Mouse (Mus musculus): Measurements from ENCODE around the gene Sec16a.

Gene Sec16a

GRCm38 (mm10) chr2:26486264-26486810 lies 41.3 kb upstream of the Sec16a start:
- Histone ChIP-seq H3K4me1 (replicated peaks; ENCODE audit: low read depth, low read length) (peaks cover 95% of the 10 kb centered on the region), H3K36me3 (ENCODE audit: insufficient read depth, low read length) (peaks cover 57% of the 10 kb centered on the region), H3K4me3 (replicated peaks; ENCODE audit: low read length) (peak overlapping the region; percentile 29; the same call in 1 of the 2 replicates), H3K27me3 (ENCODE audit: insufficient read depth, low read length) (no peaks in the 10 kb centered on the region), H3K9me3 (ENCODE audit: low read length) (no peaks in the 10 kb centered on the region)
- TF ChIP-seq NANOG (IDR thresholded peaks at IDR 0.05; ENCODE audit: borderline replicate concordance, low read length) (no peak), POU5F1 (IDR thresholded peaks at IDR 0.05; ENCODE audit: borderline replicate concordance, low read length) (no peak), CTCF (conservative IDR thresholded peaks at IDR 0.05; ENCODE audit: low read length) (no peak)

DNA sequence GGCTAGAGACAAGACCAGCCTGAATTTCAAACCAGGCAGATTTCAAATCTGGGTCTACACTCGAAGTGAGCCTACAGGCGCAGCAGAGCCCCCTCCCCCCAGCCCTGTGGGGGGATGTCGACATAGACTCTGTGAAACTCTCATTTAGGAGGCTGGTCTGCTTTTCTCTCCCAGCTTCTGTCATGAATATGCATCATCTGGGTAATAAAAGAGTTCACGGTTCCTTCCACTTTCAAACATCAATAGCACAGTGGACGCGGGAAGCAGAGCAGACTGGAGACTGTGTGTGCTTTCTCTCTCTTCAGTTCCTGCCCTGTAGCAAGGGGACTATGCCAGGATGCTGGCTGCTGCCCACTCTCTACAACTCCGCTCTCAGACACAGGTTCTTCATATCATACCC lies 40.7 kb upstream of the Sec16a start:
- H3K4me3 ChIP-seq (replicated peaks; ENCODE audit: low read length): peak overlapping the region; percentile 29; the same call in 1 of the 2 replicates
- TF ChIP-seq NANOG (IDR thresholded peaks at IDR 0.05; ENCODE audit: borderline replicate concordance, low read length) (no peak), POU5F1 (IDR thresholded peaks at IDR 0.05; ENCODE audit: borderline replicate concordance, low read length) (no peak), CTCF (conservative IDR thresholded peaks at IDR 0.05; ENCODE audit: low read length) (no peak)

DNA sequence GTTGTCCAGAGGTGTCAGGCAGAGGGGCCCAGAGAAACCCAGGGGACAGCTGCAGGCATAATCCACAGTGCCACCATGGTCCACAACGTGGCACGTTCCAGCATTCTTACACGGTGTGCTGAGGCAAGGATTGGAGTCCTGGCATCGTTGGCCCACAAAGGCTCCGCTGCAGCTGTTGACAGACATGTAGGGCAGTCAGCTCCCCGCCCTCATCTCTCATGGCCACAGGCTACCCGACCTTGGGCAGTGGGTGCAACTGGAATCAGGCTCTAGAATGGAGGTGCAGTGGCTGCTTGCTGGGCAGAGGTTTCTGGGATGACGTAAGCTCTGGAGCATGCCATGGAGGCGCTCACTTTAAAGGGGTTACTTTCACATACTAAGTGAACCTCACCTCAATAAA lies 40.3 kb upstream of the Sec16a start:
- H3K4me1 ChIP-seq (replicated peaks; ENCODE audit: low read depth, low read length): peaks cover 85% of the 10 kb centered on the region
- TF ChIP-seq POU5F1 (IDR thresholded peaks at IDR 0.05; ENCODE audit: borderline replicate concordance, low read length) (no peak), NANOG (IDR thresholded peaks at IDR 0.05; ENCODE audit: borderline replicate concordance, low read length) (no peak), CTCF (conservative IDR thresholded peaks at IDR 0.05; ENCODE audit: low read length) (no peak)
- H3K9me3 ChIP-seq (ENCODE audit: low read length): no peaks in the 10 kb centered on the region
- H3K36me3 ChIP-seq (ENCODE audit: insufficient read depth, low read length): peaks cover 66% of the 10 kb centered on the region
- H3K4me3 ChIP-seq (replicated peaks; ENCODE audit: low read length): no peak overlapping the region
- H3K27me3 ChIP-seq (ENCODE audit: insufficient read depth, low read length): no peaks in the 10 kb centered on the region

More for the DNA sequence above, 40.7 kb upstream of the Sec16a start:
- peaks cover 89% of the 10 kb centered on the region for H3K4me1 ChIP-seq (replicated peaks; ENCODE audit: low read depth, low read length)
- no peaks in the 10 kb centered on the region for H3K27me3 ChIP-seq (ENCODE audit: insufficient read depth, low read length)
- H3K9me3 ChIP-seq (ENCODE audit: low read length): no peaks in the 10 kb centered on the region
- H3K36me3 ChIP-seq (ENCODE audit: insufficient read depth, low read length): peaks cover 63% of the 10 kb centered on the region

- Histone ChIP-seq H3K4me3 (replicated peaks; ENCODE audit: low read length) (no peak overlapping the region), H3K9me3 (ENCODE audit: low read length) (no peaks in the 10 kb centered on the region), H3K27me3 (ENCODE audit: insufficient read depth, low read length) (no peaks in the 10 kb centered on the region), H3K4me1 (replicated peaks; ENCODE audit: low read depth, low read length) (peaks cover 74% of the 10 kb centered on the region), H3K36me3 (ENCODE audit: insufficient read depth, low read length) (peaks cover 75% of the 10 kb centered on the region)
- TF ChIP-seq CTCF (conservative IDR thresholded peaks at IDR 0.05; ENCODE audit: low read length) (no peak), POU5F1 (IDR thresholded peaks at IDR 0.05; ENCODE audit: borderline replicate concordance, low read length) (no peak), NANOG (IDR thresholded peaks at IDR 0.05; ENCODE audit: borderline replicate concordance, low read length) (no peak)
These were observed 39.2 kb upstream of the Sec16a start for GRCm38 (mm10) chr2:26484169-26484568.

DNA sequence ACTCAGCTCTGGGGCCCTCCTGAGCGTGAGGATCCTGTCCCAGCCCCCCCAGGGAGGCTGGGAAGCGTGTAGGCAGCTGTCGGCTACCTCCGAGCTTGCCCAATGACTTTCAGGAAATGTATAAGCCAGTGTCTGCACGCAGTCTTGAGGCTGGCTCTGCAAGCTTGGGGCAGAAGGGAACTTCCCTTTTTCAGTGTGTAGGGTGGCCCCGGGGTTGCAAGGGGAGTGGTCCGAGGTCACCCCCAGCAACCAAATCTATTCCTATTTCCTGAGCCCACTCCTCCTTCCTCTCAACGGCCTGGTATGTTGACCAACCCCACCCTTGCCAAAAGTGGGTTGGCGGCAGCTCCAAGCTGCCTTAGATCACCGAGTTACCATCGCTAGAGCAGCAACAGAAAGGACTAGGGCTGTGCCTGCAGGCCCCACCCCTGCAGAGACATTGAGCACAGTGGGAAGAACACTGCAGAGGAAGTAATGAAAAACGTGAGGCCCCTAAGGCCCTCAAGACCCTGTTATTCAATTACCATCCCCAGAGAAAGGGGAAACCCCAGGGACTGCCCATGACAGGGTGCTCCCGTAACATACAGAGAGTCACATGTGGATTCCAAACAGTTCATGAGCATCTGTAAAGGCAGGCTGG lies 38.3 kb upstream of the Sec16a start:
- Histone ChIP-seq H3K36me3 (ENCODE audit: insufficient read depth, low read length) (peaks cover 79% of the 10 kb centered on the region), H3K4me3 (replicated peaks; ENCODE audit: low read length) (no peak overlapping the region), H3K27me3 (ENCODE audit: insufficient read depth, low read length) (no peaks in the 10 kb centered on the region), H3K9me3 (ENCODE audit: low read length) (no peaks in the 10 kb centered on the region), H3K4me1 (replicated peaks; ENCODE audit: low read depth, low read length) (peaks cover 65% of the 10 kb centered on the region)
- no peak for TF ChIP-seq POU5F1 (IDR thresholded peaks at IDR 0.05; ENCODE audit: borderline replicate concordance, low read length)
- TF ChIP-seq NANOG (IDR thresholded peaks at IDR 0.05; ENCODE audit: borderline replicate concordance, low read length): no peak
- TF ChIP-seq CTCF (conservative IDR thresholded peaks at IDR 0.05; ENCODE audit: low read length): no peak

DNA sequence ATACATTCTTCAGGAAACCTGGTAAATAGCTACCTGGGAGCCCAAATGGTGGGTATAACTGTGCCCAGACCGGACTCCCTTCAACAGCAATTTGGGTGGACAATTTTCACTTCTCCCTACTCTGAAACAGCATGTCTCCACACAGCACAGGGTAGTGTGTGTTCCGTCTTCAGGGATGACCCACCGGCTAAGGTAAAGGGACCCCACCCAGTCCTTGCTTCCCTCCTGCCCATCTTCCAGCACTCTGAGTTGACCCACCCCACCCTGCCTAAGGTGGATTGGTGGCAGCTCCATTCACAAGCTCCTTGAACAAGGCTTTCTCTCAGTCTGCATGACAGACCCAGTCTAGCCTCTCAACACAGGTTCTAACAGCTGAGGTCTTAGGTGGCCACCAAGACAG lies 37.8 kb upstream of the Sec16a start:
- no peak overlapping the region for H3K4me3 ChIP-seq (replicated peaks; ENCODE audit: low read length)
- H3K27me3 ChIP-seq (ENCODE audit: insufficient read depth, low read length): no peaks in the 10 kb centered on the region
- peaks cover 79% of the 10 kb centered on the region for H3K36me3 ChIP-seq (ENCODE audit: insufficient read depth, low read length)
- TF ChIP-seq NANOG (IDR thresholded peaks at IDR 0.05; ENCODE audit: borderline replicate concordance, low read length): no peak
- no peak for TF ChIP-seq CTCF (conservative IDR thresholded peaks at IDR 0.05; ENCODE audit: low read length)
- no peak for TF ChIP-seq POU5F1 (IDR thresholded peaks at IDR 0.05; ENCODE audit: borderline replicate concordance, low read length)
- H3K4me1 ChIP-seq (replicated peaks; ENCODE audit: low read depth, low read length): peaks cover 60% of the 10 kb centered on the region
- H3K9me3 ChIP-seq (ENCODE audit: low read length): no peaks in the 10 kb centered on the region

DNA sequence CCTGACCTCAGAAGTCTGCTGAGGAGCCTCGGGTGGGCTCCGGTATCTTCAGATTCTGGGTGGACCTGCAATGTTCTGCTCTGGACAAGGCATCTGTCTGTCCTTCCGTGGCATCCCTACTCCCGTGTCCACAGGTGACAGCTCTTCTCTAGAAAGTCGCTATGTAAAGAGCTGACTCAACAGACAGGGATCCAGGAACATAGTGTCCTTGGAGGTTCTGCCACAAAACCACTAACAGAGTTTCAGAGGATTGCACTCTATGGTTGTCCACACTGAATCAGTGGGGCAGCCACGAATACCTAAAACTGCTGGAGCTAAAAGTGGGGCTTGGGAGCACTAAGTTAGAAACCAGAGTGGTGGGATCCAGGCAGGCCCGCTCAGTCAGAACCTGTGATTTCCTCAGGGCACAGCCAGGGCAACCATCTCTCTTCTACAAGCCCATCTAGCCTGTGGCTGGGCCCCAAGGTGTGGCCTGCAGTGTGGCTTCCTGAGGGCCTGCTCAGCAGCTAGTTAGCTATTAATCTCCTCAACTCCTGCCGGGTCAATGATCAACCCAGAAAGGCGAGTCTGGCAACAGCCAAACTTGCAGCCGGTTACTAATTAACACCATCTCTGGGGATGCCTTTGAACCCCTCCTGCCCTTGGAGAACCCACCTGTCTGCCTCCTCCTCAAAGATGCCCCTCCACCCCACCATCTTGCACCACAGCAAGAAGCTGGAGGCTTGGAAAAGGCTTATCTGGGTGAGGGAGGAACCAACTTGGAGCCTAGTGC lies 36.9 kb upstream of the Sec16a start:
- no peaks in the 10 kb centered on the region for H3K9me3 ChIP-seq (ENCODE audit: low read length)
- TF ChIP-seq NANOG (IDR thresholded peaks at IDR 0.05; ENCODE audit: borderline replicate concordance, low read length) (no peak), CTCF (conservative IDR thresholded peaks at IDR 0.05; ENCODE audit: low read length) (no peak), POU5F1 (IDR thresholded peaks at IDR 0.05; ENCODE audit: borderline replicate concordance, low read length) (no peak)
- no peak overlapping the region for H3K4me3 ChIP-seq (replicated peaks; ENCODE audit: low read length)
- no peaks in the 10 kb centered on the region for H3K27me3 ChIP-seq (ENCODE audit: insufficient read depth, low read length)
- H3K4me1 ChIP-seq (replicated peaks; ENCODE audit: low read depth, low read length): peaks cover 51% of the 10 kb centered on the region
- H3K36me3 ChIP-seq (ENCODE audit: insufficient read depth, low read length): peaks cover 88% of the 10 kb centered on the region

- TF ChIP-seq CTCF (conservative IDR thresholded peaks at IDR 0.05; ENCODE audit: low read length): no peak
- peaks cover 98% of the 10 kb centered on the region for H3K36me3 ChIP-seq (ENCODE audit: insufficient read depth, low read length)
- peaks cover 41% of the 10 kb centered on the region for H3K4me1 ChIP-seq (replicated peaks; ENCODE audit: low read depth, low read length)
- H3K9me3 ChIP-seq (ENCODE audit: low read length): no peaks in the 10 kb centered on the region
- H3K4me3 ChIP-seq (replicated peaks; ENCODE audit: low read length): no peak overlapping the region
- H3K27me3 ChIP-seq (ENCODE audit: insufficient read depth, low read length): no peaks in the 10 kb centered on the region
These were observed 35.9 kb upstream of the Sec16a start for GRCm38 (mm10) chr2:26480911-26481310.

Measured in E14TG2a.4 (cell line).